24 mouse cellular contexts compared by ENCODE assay signal in genomic region chr17:46426496-46426895, GRCm38 (mm10). TPM values are rescaled to one million over a fixed set of nuclear protein-coding genes. Genes with fewer than 3 reads are reported as not detected.
DNase-seq lines count a peak whose midpoint lies in the region; ATAC-seq lines count a peak whose summit lies in the region.
"Had no signal": no experiment of that assay in that cellular context is flagged by ENCODE, and none has a peak within 500 bp of the region (broad histone marks: within the 10 kb centered on the region; RNA-seq: fewer than 3 reads in every experiment).

No protein-coding gene starts in this region.

- peaks cover 10% of the 10 kb centered on the region for H3K4me1 ChIP-seq in heart, embryonic 12.5 days (replicated peaks)
- H3K4me1 ChIP-seq in heart, embryonic 10.5 days: peaks cover 12% of the 10 kb centered on the region
- H3K4me1 ChIP-seq: embryonic facial prominence, embryonic 12.5 days had no signal

- peak; percentile 31 for DNase-seq in adrenal gland, postnatal 10 days
- no peak for DNase-seq in adrenal gland, postnatal 36 days
- DNase-seq in heart, adult 11 months: peak; percentile 92
- DNase-seq in heart, adult 9 months (ENCODE audit: low spot score in 2 of 2): peak; percentile 29 to 49
- no peak for DNase-seq in heart, embryonic 10.5 days (ENCODE audit: low spot score)
- DNase-seq in heart, postnatal 36 days: peak; percentile 50 to 63
- DNase-seq: cerebellum, adult 11 months; cerebellum, adult 9-11 months; gastrocnemius, postnatal 14 days; kidney, adult 18-20 months had no signal

- no peaks in the 10 kb centered on the region for H3K9me3 ChIP-seq in heart, embryonic 12.5 days (replicated peaks)
- H3K9me3 ChIP-seq in heart, embryonic 10.5 days: no peaks in the 10 kb centered on the region
- H3K9me3 ChIP-seq: embryonic facial prominence, embryonic 12.5 days; forebrain, embryonic 15.5 days; heart, embryonic 15.5 days; hindbrain, embryonic 10.5 days; intestine, embryonic 15.5 days had no signal

- no peak overlapping the region for H3K27ac ChIP-seq in heart, embryonic 12.5 days (ENCODE audit: poor library complexity, severe bottlenecking)
- H3K27ac ChIP-seq in heart, embryonic 10.5 days: no peak overlapping the region
- H3K27ac ChIP-seq: embryonic facial prominence, embryonic 12.5 days; forebrain, embryonic 15.5 days; heart, embryonic 15.5 days; hindbrain, embryonic 10.5 days; hindbrain, embryonic 14.5 days; intestine, embryonic 15.5 days had no signal

- no peak overlapping the region for H3K4me2 ChIP-seq in heart, embryonic 12.5 days
- H3K4me2 ChIP-seq: embryonic facial prominence, embryonic 12.5 days; forebrain, embryonic 15.5 days; heart, embryonic 15.5 days; hindbrain, embryonic 14.5 days; intestine, embryonic 15.5 days had no signal

- no peak for ATAC-seq in heart, embryonic 12.5 days (ENCODE audit: insufficient number of reproducible peaks, low FRiP score)
- ATAC-seq: forebrain, embryonic 15.5 days; intestine, embryonic 15.5 days had no signal

- intact Hi-C loops in heart, postnatal 36 days (cut with DNase I): no loop called here

- no peaks in the 10 kb centered on the region for H3K36me3 ChIP-seq in heart, embryonic 12.5 days
- 0 out of 2 replicates have a peak, but pooled peaks cover 2% of the 10 kb centered on the region for H3K36me3 ChIP-seq in heart, embryonic 10.5 days
- H3K36me3 ChIP-seq: embryonic facial prominence, embryonic 12.5 days; forebrain, embryonic 15.5 days; hindbrain, embryonic 10.5 days; intestine, embryonic 15.5 days had no signal

- H3K4me3 ChIP-seq in heart, embryonic 12.5 days: no peak overlapping the region
- no peak overlapping the region for H3K4me3 ChIP-seq in heart, embryonic 10.5 days
- H3K4me3 ChIP-seq: embryonic facial prominence, embryonic 12.5 days; forebrain, embryonic 15.5 days; heart, embryonic 15.5 days; hindbrain, embryonic 10.5 days; intestine, embryonic 15.5 days had no signal

- peaks cover 21% of the 10 kb centered on the region for H3K27me3 ChIP-seq in heart, embryonic 12.5 days (replicated peaks)
- H3K27me3 ChIP-seq in heart, embryonic 10.5 days (ENCODE audit: insufficient read depth, poor library complexity, severe bottlenecking): peaks cover 21% of the 10 kb centered on the region
- H3K27me3 ChIP-seq: forebrain, embryonic 15.5 days; heart, embryonic 15.5 days; intestine, embryonic 15.5 days had no signal

- H3K9ac ChIP-seq in heart, embryonic 12.5 days: no peak overlapping the region
- H3K9ac ChIP-seq: embryonic facial prominence, embryonic 12.5 days; forebrain, embryonic 15.5 days; heart, embryonic 15.5 days; hindbrain, embryonic 14.5 days; intestine, embryonic 15.5 days had no signal

RNA-seq across cellular contexts. Expression of gene Crip3, which starts 2.2 kb away (rescaled TPM):
- under 1 TPM; 0.39 to 1.00 TPM for total RNA-seq in adrenal gland, postnatal 10 days (2021)
- 1 to 10 TPM in 1 of 2 experiments, under 1 TPM in 1; 0.43 to 1.1 TPM for total RNA-seq in adrenal gland, postnatal 36 days (2021)
- 0.27 and 1.0 TPM in 2 replicates for polyA plus RNA-seq in heart, embryonic 12.5 days (2016; fragmentation: Nextera tagmentation; extraction: Ambion mirVana)
- polyA plus RNA-seq in heart, embryonic 10.5 days (2016; fragmentation: Nextera tagmentation; extraction: Ambion mirVana): 0.54 and 0.83 TPM in 2 replicates
- 1 to 10 TPM in 1 of 2 experiments, not detected in 1; 1.2 TPM for total RNA-seq in heart, postnatal 36 days (2021)
- total RNA-seq: common myeloid progenitor, adult 5-6 weeks; MEL had no signal
- polyA plus RNA-seq: C2C12 had no signal

RNA-seq across cellular contexts. Expression of gene Slc22a7, which starts 11.8 kb away (rescaled TPM):
- total RNA-seq in adrenal gland, postnatal 10 days (2021): 10 to 100 TPM in 1 of 2 experiments, 1 to 10 TPM in 1; 5.4 to 14.6 TPM
- total RNA-seq in adrenal gland, postnatal 36 days (2021): not detected
- polyA plus RNA-seq in heart, embryonic 12.5 days (2016; fragmentation: Nextera tagmentation; extraction: Ambion mirVana): not detected in 2 replicates
- polyA plus RNA-seq in heart, embryonic 10.5 days (2016; fragmentation: Nextera tagmentation; extraction: Ambion mirVana): 0.15 and 0.30 TPM in 2 replicates
- not detected for total RNA-seq in heart, postnatal 36 days (2021)
- total RNA-seq: adrenal gland, adult 18-20 months; common myeloid progenitor, adult 5-6 weeks; gastrocnemius, postnatal 14 days; MEL had no signal
- polyA plus RNA-seq: C2C12; embryonic facial prominence, embryonic 12.5 days; forebrain, embryonic 11.5 days; gonadal fat pad, adult 2 months; hindbrain, embryonic 10.5 days; hindbrain, embryonic 14.5 days; intestine, embryonic 15.5 days; kidney, embryonic 14.5 days had no signal

RNA-seq across cellular contexts. Expression of gene Zfp318, which starts 43.0 kb away (rescaled TPM):
- total RNA-seq in adrenal gland, postnatal 10 days (2021): 10 to 100 TPM; 24.6 to 30.7 TPM
- total RNA-seq in adrenal gland, postnatal 36 days (2021): 10 to 100 TPM; 23.3 to 29.0 TPM
- polyA plus RNA-seq in heart, embryonic 12.5 days (2016; fragmentation: Nextera tagmentation; extraction: Ambion mirVana): 10.2 and 11.6 TPM in 2 replicates
- 6.1 and 7.0 TPM in 2 replicates for polyA plus RNA-seq in heart, embryonic 10.5 days (2016; fragmentation: Nextera tagmentation; extraction: Ambion mirVana)
- 10 to 100 TPM; 17.6 to 19.1 TPM for total RNA-seq in heart, postnatal 36 days (2021)

Comparison
In these comparisons a context has a peak if more than half of its experiments do, and no peak if none do; other contexts are left out.
1. DNase-seq: peak in adrenal gland, postnatal 10 days (single experiment), heart, adult 11 months (single experiment), heart, adult 9 months (2 of 2) and heart, postnatal 36 days (2 of 2); none in adrenal gland, postnatal 36 days (0 of 2) and heart, embryonic 10.5 days (single experiment).
2. RNA of gene Slc22a7, which starts 11.8 kb away (total RNA-seq): 5.4 to 14.6 TPM in adrenal gland, postnatal 10 days; not detected in adrenal gland, postnatal 36 days and not detected in heart, postnatal 36 days; every median in the first group is over 4 times any median in the second.